Mouse (Mus musculus) mesoderm, embryonic 11.5 days (tissue): ENCODE results near the gene Tomm40.
"Not testable (repeated sequence)": the region's sequence is repeated elsewhere in the genome, so short reads cannot be mapped to it uniquely, and the experiment has no call there.

Experiments used
- DNase-seq: peaks from one replicate; pipeline ENCODE4 v3.0.0-alpha.2; 2012; ENCODE audit warnings: low read depth, low spot score

The Tomm40 gene

DNA sequence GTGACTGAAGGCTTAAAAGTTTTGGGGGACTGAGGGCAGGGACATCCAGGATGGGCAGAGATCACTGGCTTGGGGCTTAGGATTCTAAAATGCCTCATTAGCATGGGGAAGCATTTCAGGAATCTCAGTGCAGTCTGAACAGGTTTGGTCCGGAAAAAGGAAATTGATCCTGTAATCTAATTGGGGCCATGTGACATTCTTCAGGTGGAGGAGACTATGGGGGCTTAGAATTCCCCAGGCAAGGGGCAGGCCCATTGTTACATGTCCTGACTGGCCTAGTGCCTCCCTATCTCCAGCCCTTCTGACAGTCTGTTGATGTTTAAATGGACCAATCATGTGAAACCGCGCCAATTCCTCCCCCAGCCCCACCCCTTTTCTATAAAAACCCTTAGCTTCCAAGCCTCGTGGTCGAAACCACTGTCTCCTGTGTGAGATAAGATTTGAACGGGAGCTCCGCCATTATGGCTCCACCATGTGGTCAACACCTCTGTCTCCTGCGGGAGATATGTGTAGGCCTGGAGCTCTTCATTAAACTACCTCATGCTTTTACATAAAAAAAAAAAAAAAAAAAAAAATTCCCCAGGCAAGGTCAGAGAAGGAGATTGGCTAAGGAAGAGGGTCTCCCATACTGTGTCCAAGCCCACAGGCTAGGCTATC lies 28.2 kb downstream of the Tomm40 start:
- DNase-seq: not testable (repeated sequence)

GRCm38 (mm10) chr7:19686521-19686920 lies 28.7 kb downstream of the Tomm40 start:
- no peak for DNase-seq

GRCm38 (mm10) chr7:19685374-19685773 lies 29.9 kb downstream of the Tomm40 start:
- DNase-seq: no peak

DNA sequence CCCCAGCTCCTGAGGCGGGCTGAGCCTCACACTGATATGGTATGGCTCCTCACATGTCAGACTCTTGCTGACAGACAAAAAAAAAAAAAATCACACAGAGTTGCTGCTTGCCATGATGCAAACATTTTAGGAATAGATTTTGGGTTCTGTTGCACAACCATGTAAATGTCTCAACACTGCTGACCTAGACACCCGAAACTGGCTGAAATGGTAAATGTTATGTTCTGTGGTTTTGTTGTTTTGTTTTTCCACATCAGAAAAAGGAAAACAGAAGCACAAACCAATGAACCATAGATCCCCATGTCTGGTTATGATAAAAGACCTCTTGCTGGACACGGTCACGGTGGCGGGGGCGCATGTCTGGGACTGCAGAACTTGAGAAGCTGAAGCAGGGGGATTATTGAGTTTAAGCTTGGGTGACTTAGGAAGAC lies 31.5 kb downstream of the Tomm40 start:
- DNase-seq: no peak

GRCm38 (mm10) chr7:19682979-19683378 lies 32.3 kb downstream of the Tomm40 start:
- no peak for DNase-seq

DNA sequence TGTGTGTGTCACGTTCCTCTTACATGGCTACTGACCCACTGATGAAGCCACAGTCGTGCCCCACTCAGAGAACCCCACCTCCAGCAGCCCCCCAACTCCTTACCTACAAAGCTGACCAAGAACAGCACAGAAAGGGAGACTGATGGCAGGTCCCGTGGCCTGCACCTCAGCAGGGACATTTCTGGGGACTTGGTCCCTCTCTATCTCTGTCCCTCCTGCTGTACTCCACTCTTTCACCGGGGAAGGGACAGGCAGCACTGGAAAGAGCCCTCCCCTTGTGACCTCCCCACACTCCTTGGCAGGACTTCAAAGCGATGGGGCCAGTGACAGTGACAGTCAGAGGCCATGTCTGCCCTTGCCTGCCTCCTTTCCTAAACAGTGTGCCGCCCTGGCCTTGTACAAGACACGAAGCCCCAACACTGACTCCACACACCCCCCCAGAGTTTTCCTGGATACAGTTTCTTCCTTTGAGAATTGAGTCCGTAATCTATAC lies 34.0 kb downstream of the Tomm40 start, which contains the start of the genes Gm44805 and Apoc4:
TSS of gene Gm44805 (minus strand) at position 222 of the 493 bp plus-strand sequence.
TSS of gene Apoc4 (minus strand) at position 278 of the 493 bp plus-strand sequence.
- DNase-seq: no peak

GRCm38 (mm10) chr7:19680702-19681101 lies 34.5 kb downstream of the Tomm40 start:
- DNase-seq: no peak

- DNase-seq: no peak
Observed at GRCm38 (mm10) chr7:19678901-19679300, 36.3 kb downstream of the Tomm40 start.

DNA sequence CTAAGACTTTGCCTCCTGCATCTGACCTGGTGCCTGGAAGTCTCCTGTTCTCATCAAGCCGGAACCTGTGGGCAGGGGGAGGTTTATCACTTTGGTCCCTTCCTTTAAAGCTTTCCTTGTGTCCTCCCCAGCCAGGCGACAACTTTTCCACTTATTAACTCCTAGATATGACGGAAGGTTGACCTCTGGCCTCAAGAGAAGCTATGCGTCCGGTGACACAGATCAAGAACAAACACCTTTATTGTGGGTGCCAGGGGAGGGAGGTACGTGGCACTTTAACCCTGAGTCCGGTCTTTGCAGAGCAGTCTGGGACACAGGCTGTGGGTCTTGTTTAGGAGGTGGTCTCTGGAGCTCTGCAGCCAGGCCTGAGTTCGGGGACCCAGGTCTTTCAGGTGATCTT lies 37.4 kb downstream of the Tomm40 start, which contains the start of gene Apoc2:
TSS of gene Apoc2 (minus strand) at position 70 of the 400 bp plus-strand sequence.
- no peak for DNase-seq

GRCm38 (mm10) chr7:19676662-19677061 lies 38.6 kb downstream of the Tomm40 start:
- DNase-seq: no peak

GRCm38 (mm10) chr7:19675824-19676223 lies 39.4 kb downstream of the Tomm40 start:
- no peak for DNase-seq

DNA sequence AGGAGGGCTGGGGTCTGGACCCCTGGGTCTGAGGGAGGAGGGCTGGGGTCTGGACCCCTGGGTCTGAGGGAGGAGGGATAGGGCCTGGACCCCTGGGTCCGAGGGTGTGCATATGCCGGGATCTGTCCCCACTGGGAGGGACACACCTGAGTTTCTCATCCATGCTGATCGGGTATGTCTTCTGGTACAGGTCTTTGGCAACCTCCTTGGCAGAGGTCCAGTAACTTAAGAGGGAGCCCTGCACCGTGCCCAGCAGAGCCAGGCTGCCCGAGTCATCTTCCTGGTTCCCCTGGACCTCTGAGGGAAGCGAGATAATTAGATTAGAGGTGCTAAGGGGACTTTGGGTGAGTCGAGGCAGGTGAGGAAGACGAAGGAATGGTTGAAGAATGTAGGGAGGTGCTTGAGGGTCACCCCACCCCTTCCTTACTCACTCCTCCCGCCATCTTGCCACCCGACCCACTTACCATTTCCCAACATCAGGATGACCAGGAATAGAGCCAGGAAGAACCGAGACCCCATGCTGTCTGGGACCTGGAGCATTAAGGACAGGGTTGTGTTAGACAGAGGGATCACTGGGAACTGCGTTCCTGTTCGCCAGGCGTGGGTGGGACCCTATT lies 42.0 kb downstream of the Tomm40 start:
- no peak for DNase-seq

GRCm38 (mm10) chr7:19671511-19671910 lies 43.7 kb downstream of the Tomm40 start:
- no peak for DNase-seq

DNA sequence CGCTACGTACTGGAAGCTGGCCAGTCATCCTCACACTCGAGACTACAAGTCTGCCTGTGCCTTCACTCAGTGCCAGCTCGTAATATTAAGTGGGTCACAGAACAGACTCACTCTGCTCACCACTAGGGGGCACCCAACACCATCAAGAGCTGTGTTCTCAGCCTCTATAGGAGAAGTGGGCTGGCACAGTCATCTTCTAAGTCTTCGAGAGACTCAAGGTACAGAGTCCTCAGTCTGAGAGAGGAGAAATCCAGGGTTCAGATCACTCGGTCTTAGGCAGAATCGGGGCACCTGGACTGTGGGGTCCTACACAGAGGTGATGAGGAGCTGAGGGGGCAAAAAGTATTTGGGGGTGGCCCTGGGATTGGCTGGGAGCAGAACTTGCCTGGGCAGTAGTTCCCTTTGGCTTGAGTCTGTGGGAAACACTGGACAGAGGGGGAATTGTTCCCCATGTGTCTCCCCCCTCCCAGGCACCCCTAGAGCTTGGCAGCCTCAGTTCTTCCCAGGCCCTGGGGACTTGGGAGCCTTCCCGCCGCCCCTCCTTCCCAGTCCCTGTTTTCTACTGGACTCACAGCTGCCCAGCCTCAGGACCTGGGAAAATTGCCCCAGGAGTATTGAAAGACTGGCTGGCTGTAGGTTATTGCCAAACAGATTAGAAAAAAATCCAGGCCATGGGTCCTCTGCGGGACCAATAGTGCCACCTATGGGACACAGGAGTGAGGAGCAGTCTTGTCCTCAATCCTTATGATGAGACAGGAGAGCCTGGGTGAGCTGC lies 46.1 kb downstream of the Tomm40 start:
- peak; percentile 93 for DNase-seq

DNA sequence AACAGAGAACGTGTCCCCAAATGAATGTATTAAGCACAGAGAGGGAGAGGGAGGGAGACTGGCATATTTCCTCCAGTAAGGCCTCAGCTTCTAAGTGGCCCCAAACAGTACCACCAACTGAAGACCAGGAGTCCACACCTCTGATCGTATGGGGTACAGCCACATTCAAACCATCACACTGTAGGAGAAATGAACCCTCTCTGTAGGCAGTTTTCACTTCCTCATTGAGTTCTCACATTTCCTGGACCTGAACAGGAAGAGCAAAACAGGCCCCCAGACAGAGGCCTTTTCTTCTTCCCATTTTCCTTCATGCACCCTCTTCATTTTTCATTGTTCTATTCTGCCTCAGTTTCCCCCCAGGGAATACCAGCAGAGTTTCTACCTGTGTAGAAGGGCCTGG lies 47.8 kb downstream of the Tomm40 start:
- no peak for DNase-seq

GRCm38 (mm10) chr7:19666750-19667149 lies 48.5 kb downstream of the Tomm40 start:
- no peak for DNase-seq

DNA sequence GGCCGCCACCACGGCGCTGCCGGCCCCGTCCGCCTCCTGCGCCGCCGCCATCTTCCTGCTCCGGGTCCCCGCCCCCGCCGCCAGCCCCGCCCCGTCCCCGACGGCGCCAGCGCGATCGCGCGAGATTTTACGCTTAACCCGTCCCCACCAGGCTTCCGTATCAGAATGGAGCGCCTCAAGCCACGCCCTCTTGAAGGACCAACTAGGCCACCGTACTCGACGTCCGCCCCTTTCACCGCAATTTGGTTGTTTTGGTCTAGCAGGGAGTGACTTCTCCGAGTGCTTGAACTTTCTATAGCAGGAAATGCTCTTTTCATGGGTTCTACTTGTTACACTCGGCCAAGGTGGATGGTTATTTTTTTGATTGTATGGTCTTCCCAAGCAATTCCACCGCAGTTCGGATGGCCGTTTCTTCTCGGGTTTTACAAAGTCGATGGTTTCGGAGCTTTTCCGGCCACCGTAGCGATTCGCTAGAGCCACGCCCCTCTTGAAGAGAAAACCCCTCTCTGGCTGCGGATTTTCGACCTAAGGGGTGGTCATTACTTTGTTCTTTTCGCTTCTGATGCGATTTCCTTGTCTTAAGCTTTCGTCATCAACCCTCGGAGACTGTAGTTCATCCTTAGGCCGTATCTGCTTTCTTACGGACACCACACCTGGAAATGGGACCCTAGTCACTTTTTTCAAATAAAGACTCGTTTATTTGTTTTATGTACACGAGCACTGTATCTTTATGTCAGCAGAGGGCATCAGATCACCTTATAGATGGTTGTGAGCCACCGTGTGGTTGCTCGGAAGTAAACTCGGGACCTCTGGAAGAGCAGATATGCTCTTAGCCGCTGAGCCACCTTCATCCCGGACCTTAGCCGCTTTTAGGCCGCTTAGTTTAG lies 50.0 kb downstream of the Tomm40 start, which contains the start of gene Clptm1:
TSS of gene Clptm1 (minus strand) at position 79 of the 887 bp plus-strand sequence.
- peak; percentile 98 for DNase-seq

- no peak for DNase-seq
Observed at GRCm38 (mm10) chr7:19664455-19664954, 50.7 kb downstream of the Tomm40 start.

DNA sequence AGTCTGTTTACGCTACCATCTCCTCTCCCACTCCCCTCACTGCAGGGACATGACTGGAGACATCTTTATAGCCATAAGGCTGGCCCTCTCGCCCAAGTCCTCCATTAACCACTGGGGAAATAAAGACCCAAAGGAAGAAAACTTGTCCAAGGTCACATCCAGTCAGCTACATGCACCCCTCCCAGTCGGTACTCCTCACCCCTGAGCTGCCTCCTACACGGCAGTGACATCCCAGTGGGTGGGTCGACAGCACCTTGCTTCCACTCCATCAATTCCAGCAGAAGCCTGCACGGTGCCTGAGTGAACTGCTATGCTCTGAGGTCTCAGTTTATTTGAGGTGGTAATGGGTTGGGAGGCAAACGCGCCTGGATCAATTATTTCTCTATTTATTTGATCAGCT lies 51.3 kb downstream of the Tomm40 start:
- no peak for DNase-seq

DNA sequence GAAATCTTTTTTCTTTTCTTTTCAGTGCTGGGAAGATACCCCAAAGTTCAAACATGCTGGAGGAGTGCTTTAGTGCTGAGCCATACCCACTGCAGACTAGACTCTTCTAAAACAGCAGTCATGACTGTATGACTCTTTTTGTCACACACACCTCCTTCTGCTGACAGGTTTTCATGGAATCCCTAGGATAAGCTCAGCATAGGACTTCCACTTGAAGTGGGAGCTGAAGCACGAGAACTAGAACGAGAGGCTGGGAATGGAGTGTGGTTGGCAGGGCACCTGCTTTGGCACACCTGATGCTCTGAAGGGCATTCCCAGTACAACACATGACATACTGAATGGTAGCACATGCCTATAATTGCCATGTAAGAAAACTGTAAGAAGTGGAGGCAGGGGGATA lies 62.6 kb downstream of the Tomm40 start:
- DNase-seq: no peak
